Mouse (Mus musculus): ENCODE results near the gene Wnt10b.
A peak's percentile ranks its signal among the peaks of the same experiment; 100 is the strongest.

GRCm38 (mm10) chr15:98785744-98786143 is 7.8 kb upstream of the Wnt10b start:
- peak; percentile 41; the same call in 1 of the 2 replicates for TF ChIP-seq CTCF (IDR thresholded peaks at IDR 0.05; ENCODE audit: low read depth, low read length)
- TF ChIP-seq POLR2A (IDR thresholded peaks at IDR 0.05; ENCODE audit: borderline replicate concordance, low read depth, low read length), result no peak
